Mouse (Mus musculus) cerebellum, adult 11 months (tissue): Measurements from ENCODE around the gene Platr25.
"Not testable (repeated sequence)": the region's sequence is repeated elsewhere in the genome, so short reads cannot be mapped to it uniquely, and the experiment has no call there.

Experiments used
- DNase-seq: peaks from one replicate; pipeline ENCODE4 v3.0.0; 2022

Platr25 gene

DNA sequence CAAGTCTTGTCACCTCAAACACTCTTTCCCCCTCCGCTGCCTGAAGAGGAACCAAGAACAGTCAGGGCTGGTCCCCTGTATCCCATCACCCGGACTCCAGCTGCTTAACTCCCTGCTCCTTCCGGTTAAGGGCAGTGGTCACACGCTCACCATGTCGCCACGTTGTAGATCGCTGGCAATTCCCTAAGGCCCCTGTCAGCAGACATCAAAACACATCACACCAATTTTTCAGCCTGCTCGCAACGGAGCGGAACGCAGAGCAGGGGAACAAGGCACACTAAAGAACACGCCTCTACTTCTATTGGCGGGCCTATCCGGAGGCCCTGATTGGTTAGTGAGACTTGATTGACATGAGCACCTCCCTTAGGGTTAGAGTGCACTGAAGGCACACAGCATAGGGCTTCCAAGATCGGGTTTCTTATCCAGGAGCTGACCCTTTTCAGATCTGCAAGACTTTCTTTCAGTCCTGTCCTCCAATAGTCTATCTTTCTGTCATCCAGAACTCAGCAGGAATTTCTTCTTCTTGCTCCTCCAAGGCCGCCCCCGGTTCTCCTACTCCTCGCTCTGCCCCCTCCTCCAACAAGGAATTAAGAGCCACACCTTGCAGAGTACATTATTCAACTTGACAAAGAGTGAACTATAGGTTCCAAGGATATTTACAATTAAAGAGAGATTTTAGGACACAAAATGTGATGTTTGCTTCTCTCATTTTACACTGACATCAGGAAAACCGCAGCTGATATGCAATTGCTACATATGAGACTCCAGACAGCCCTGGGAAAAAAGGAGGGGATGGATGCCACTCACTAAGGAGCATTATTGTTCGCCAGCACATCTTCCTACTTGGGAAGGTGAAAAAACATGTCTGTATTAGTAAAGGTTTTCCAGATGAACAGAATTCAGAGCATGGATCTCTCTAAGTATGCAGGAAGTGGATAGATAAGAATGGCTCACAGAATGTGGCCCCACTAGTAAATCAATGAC lies at the start of gene Platr25:
Gene Platr25, minus strand, starts transcription at position 278 of the 984 bp plus-strand sequence.
- DNase-seq: peak; percentile 31

DNA sequence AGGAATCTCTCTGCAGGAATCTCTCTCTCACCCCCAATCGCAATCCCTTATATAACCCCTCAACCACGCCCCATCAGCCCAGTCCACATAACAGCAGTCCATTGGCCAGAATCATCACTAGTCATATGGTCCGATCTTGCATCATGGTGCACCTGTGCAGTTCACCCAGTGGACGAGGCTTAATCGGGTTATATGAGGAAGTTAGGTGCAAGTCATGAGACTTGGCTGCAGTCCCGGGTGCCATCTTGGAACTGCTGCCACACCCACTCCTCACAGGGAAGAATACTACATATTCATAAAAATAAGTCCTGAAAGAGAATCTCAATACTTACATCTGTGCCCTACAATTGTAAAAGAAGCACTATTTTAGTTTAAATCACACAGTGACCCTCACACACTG lies 47.5 kb upstream of the Platr25 start:
- DNase-seq: not testable (repeated sequence)

DNA sequence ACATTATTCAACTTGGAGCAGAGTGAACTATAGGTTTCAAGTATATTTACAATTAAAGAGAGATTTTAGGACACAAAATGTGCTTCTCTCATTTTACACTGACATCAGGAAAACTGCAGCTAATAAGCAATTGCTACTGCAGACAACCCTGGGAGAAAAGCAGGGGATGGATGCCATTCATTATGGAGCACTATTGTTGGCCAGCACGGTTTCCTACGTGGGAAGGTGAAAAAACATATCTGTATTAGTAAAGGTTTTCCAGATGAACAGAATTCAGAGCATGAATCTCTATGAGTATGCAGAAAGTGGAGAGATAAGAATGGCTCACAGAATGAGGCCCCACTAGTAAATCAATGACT lies 25.6 kb upstream of the Platr25 start:
- not testable (repeated sequence) for DNase-seq

DNA sequence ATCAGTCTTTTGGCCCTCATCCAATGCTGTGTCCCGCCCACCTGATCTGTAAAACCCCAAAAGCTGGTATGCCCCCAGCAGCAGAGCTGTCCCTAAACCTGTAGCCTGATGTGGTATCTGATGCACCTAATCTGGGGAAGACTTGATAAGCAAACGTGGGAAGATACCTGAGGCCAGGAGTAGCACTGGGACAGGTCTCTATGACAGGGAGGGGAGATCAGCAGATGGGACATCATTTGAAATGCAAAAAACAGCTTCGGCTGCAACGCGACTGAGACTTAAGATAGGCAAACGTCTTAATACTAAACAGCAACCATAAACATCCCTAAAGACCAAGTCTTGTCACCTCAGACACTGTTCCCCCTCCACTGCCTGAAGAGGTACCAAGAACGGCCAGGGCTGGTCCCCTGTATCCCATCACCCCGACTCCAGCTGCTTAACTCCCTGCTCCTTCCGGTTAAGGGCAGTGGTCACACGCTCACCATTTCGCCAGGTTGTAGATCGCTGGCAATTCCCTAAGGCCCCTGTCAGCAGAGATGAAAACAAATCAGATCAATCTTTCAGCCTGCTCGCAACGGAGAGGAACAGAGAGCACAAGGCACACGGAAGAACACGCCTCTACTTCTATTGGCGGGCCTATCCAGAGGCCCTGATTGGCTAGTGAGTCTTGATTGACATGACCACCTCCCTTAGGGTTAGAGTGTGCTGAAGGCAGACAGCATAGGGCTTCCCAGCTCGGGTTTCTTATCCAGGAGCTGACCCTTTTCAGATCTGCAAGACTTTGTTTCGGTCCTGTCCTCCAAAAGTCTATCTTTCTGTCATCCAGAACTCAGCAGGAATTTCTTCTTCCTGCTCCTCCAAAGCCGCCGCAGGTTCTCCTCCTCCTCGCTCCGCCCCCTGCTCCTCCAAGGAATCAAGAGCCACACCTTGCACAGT lies 25.0 kb upstream of the Platr25 start, which contains the start of gene Gm5141:
Gene Gm5141, minus strand, starts transcription at position 610 of the 936 bp plus-strand sequence.
- DNase-seq: peak; percentile 55

DNA sequence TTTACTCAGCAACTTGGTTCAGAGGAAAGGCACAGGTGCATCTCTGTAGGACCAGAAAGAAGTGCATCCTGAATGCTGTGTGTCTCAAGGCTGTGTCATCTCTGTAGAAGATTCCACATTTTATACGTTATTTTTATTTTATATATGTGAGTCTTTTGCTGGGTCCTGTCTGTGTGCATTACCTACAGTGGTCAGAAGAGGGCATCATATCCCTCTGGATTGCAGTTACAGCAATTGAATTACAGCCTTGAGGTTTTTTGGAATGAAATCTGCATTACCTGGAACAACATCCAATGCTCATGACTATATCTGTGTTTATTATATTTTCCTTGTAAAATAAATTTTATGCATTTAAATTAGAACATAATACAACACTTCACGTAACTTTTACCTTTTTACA lies 3.3 kb upstream of the Platr25 start:
- DNase-seq: not testable (repeated sequence)

DNA sequence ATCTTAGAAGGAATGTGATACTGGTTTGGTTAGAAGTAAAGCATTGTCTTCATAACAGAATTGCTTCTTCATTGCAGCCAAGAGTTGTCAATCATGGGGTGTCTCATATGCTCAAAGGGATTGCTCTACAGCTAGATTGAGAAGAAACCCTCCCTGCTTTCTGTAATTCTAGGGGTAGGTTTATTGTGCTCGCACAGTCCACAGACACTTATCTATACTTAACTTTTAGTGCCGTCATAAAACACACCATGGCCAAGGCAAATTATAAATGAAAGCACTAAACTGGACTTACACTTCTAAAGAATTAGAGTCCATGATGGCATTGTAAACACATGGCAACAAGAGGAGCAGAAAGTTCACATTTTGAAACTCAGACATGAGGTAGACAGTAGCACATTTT lies 27.2 kb downstream of the Platr25 start:
- DNase-seq: no peak

DNA sequence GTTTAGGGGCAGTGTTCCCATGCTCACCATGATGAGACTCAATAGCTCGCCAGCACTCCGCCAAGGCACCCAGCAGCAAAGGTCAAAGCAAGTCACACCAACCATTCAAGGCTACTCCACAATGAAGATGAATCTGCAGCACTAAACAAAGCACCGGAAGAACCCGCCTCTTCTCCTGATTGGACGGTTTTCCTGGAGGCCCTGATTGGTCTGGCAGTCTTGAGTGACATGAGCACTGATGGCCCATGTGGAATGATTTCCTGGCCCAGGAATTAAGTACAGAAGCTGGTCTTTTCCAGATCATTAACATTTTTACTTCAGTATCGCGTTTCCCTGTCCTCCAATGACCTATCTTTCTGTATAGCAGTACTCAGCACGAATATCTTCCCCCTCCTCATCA lies 47.9 kb downstream of the Platr25 start:
- not testable (repeated sequence) for DNase-seq

DNA sequence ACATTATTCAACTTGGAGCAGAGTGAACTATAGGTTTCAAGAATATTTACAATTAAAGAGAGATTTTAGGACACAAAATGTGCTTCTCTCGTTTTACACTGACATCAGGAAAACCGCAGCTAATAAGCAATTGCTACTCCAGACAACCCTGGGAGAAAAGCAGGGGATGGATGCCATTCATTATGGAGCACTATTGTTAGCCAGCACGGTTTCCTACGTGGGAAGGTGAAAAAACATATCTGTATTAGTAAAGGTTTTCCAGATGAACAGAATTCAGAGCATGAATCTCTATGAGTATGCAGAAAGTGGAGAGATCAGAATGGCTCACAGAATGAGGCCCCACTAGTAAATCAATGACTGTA lies 75.2 kb downstream of the Platr25 start:
- not testable (repeated sequence) for DNase-seq

DNA sequence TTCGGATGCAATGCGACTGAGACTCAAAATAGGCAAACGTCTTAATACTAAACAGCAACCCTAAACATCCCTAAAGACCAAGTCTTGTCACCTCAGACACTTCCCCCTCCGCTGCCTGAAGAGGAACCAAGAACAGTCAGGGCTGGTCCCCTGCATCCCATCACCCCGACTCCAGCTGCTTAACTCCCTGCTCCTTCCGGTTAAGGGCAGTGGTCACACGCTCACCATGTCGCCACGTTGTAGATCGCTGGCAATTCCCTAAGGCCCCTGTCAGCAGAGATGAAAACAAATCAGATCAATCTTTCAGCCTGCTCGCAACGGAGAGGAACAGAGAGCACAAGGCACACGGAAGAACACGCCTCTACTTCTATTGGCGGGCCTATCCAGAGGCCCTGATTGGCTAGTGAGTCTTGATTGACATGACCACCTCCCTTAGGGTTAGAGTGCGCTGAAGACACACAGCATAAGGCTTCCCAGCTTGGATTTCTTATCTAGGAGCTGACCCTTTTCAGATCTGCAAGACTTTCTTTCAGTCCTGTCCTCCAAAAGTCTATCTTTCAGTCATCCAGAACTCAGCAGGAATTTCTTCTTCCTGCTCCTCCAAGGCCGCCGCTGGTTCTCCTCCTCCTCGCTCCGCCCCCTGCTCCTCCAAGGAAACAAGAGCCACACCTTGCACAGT lies 75.8 kb downstream of the Platr25 start:
- peak; percentile 38 for DNase-seq

DNA sequence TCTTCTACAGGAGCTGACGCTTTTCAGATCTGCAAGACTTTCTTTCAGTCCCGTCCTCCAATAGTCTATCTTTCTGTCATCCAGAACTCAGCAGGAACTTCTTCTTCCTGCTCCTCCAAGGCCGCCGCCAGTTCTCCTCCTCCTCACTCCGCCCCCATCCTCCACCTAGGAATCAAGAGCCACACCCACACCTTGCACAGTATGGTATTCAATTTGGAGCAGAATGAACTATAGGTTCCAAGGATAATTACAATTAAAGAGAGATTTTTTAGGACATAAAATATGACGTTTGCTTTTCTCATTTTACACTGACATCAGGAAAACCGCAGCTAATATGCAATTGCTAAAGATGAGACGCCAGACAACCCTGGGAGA lies 107.2 kb downstream of the Platr25 start:
- DNase-seq: no peak

DNA sequence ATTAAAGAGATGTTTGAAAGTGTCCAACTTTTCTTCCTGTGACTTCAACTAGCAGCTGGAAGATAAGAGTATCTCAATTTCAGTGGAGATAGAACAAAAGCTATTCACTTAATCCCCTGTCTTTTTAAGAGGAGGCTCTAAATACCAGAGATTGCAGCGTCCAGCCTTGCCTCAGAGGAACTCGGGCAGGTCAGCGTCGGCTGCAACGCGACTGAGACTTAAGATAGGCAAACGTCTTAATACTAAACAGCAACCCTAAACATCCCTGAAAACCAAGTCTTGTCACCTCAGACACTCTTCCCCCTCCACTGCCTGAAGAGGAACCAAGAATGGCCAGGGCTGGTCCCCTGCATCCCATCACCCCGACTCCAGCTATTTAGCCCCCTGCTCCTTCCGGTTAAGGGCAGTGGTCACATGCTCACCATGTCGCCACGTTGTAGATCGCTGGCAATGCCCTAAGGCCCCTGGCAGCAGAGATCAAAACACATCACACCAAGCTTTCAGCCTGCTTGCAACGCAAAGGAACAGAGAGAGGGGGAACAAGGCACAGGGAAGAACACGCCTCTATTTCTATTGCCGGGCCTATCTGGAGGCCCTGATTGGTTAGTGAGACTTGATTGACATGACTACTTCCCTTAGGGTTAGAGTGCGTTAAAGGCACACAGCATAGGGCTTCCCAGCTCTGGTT lies 107.7 kb downstream of the Platr25 start:
- peak; percentile 51 for DNase-seq

DNA sequence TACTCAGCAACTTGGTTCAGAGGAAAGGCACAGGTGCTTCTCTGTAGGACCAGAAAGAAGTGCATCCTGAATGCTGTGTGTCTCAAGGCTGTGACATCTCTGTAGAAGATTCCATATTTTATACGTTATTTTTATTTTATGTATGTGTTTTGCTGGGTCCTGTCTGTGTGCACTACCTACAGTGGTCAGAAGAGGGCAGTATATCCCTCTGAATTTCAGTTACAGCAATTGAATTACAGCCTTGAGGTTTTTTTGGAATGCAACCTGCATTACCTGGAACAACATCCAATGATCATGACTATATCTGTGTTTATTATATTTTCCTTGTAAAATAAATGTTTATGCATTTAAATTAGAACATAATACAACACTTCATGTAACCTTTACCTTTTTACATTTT lies 133.4 kb downstream of the Platr25 start:
- DNase-seq: not testable (repeated sequence)

DNA sequence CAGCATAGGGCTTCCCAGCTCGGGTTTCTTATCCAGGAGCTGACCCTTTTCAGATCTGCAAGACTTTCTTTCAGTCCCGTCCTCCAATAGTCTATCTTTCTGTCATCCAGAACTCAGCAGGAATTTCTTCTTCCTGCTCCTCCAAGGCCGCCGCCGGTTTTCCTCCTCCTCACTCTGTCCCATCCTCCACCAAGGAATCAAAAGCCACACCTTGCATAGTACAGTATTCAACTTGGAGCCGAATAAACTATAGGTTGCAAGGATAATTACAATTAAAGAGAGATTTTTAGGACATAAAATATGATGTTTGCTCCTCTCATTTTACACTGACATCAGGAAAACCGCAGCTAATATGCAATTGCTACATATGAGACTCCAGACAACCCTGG lies 136.2 kb downstream of the Platr25 start:
- DNase-seq: not testable (repeated sequence)

DNA sequence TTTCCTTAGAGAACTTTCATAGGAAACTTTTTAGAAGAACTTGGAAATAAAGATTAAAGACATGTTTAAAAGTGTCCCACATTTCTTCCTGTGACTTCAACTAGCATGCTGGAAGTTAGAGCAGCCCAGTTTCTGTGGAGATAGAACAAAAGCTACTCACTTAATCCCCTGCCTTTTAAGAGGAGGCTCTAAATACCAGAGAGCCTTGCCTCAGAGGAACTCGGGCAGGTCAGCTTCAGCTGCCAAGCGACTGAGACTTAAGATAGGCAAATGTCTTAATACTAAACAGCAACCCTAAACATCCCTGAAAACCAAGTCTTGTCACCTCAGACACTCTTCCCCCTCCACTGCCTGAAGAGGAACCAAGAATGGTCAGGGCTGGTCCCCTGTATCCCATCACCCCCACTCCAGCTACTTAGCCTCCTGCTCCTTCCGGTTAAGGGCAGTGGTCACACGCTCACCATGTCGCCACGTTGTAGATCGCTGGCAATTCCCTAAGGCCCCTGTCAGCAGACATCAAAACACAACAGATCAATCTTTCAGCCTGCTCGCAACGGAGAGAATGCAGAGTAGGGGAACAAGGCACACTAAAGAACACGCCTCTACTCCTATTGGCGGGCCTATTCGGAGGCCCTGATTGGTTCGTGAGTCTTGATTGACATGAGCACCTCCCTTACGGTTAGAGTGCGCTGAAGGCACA lies 136.8 kb downstream of the Platr25 start, which contains the start of gene 6720489N17Rik:
Gene 6720489N17Rik, minus strand, starts transcription at position 606 of the 700 bp plus-strand sequence.
- peak; percentile 45 for DNase-seq
